Mouse (Mus musculus): ENCODE results near the gene Cox19. TPM values are rescaled to one million over a fixed set of nuclear protein-coding genes. Genes with fewer than 3 reads are reported as not detected.
"Not testable (repeated sequence)": the region's sequence is repeated elsewhere in the genome, so short reads cannot be mapped to it uniquely, and the experiment has no call there.

The Cox19 gene
- polyA plus RNA-seq, 1 experiment from 2014 or later: 131 TPM

GRCm38 (mm10) chr5:139335634-139336033, 15.6 kb downstream of the Cox19 start:
- peaks cover 7% of the 10 kb centered on the region; the same call in 1 of the 2 replicates for H3K27me3 ChIP-seq
- H3K9me3 ChIP-seq: no peaks in the 10 kb centered on the region
- ATAC-seq: peak; percentile 43
- H3K9ac ChIP-seq (replicated peaks): no peak overlapping the region
- no peak overlapping the region for H3K4me3 ChIP-seq (replicated peaks)
- H3K4me1 ChIP-seq (replicated peaks): peaks cover 4% of the 10 kb centered on the region; the same call in 1 of the 2 replicates
- H3K36me3 ChIP-seq: peaks cover 60% of the 10 kb centered on the region
- no peak overlapping the region for H3K4me2 ChIP-seq (replicated peaks)
- 95% methylated on average over 4 of the region's 4 CpGs for WGBS
- H3K27ac ChIP-seq: no peak overlapping the region

- peaks cover 48% of the 10 kb centered on the region for H3K36me3 ChIP-seq
- H3K27ac ChIP-seq; H3K9me3 ChIP-seq; H3K4me3 ChIP-seq (replicated peaks); H3K4me2 ChIP-seq (replicated peaks); ATAC-seq; H3K9ac ChIP-seq (replicated peaks); H3K27me3 ChIP-seq; H3K4me1 ChIP-seq (replicated peaks): not testable (repeated sequence)
- WGBS: 81% methylated on average over 10 of the region's 10 CpGs
Measured at GRCm38 (mm10) chr5:139334394-139334793, 16.8 kb downstream of the Cox19 start.

- Histone ChIP-seq H3K4me1 (replicated peaks) (no peaks in the 10 kb centered on the region), H3K9me3 (no peaks in the 10 kb centered on the region), H3K27me3 (peaks cover 10% of the 10 kb centered on the region; the same call in 1 of the 2 replicates), H3K27ac (no peak overlapping the region), H3K4me3 (replicated peaks) (no peak overlapping the region), H3K4me2 (replicated peaks) (no peak overlapping the region), H3K9ac (replicated peaks) (no peak overlapping the region), H3K36me3 (peaks cover 39% of the 10 kb centered on the region)
- WGBS: 83% methylated on average over 16 of the region's 16 CpGs
- no peak for ATAC-seq
Measured at GRCm38 (mm10) chr5:139333301-139334013, 17.8 kb downstream of the Cox19 start.

- Histone ChIP-seq H3K27me3 (peaks cover 10% of the 10 kb centered on the region; the same call in 1 of the 2 replicates), H3K4me2 (replicated peaks) (no peak overlapping the region), H3K4me3 (replicated peaks) (no peak overlapping the region), H3K4me1 (replicated peaks) (no peaks in the 10 kb centered on the region), H3K9me3 (no peaks in the 10 kb centered on the region), H3K27ac (peak overlapping the region; percentile 1; the same call in 1 of the 2 replicates), H3K9ac (replicated peaks) (no peak overlapping the region), H3K36me3 (peaks cover 31% of the 10 kb centered on the region)
- ATAC-seq: no peak
- 86% methylated on average over 8 of the region's 8 CpGs for WGBS
Measured at GRCm38 (mm10) chr5:139332590-139333272, 18.5 kb downstream of the Cox19 start.

- no peaks in the 10 kb centered on the region for H3K4me1 ChIP-seq (replicated peaks)
- H3K27ac ChIP-seq: no peak overlapping the region
- peaks cover 23% of the 10 kb centered on the region for H3K36me3 ChIP-seq
- no peak overlapping the region for H3K9ac ChIP-seq (replicated peaks)
- H3K4me3 ChIP-seq (replicated peaks): no peak overlapping the region
- no peaks in the 10 kb centered on the region for H3K9me3 ChIP-seq
- peak; percentile 24; the same call in 1 of the 2 replicates for ATAC-seq
- peaks cover 18% of the 10 kb centered on the region for H3K27me3 ChIP-seq
- WGBS: 27% methylated on average over 8 of the region's 8 CpGs
- H3K4me2 ChIP-seq (replicated peaks): no peak overlapping the region
Measured at GRCm38 (mm10) chr5:139331742-139332141, 19.5 kb downstream of the Cox19 start.

- Histone ChIP-seq H3K4me2 (replicated peaks) (no peak overlapping the region), H3K4me3 (replicated peaks) (no peak overlapping the region), H3K27ac (no peak overlapping the region), H3K27me3 (peaks cover 28% of the 10 kb centered on the region), H3K4me1 (replicated peaks) (no peaks in the 10 kb centered on the region; the same call in 1 of the 2 replicates), H3K36me3 (peaks cover 14% of the 10 kb centered on the region), H3K9ac (replicated peaks) (no peak overlapping the region), H3K9me3 (no peaks in the 10 kb centered on the region)
- ATAC-seq: no peak
- WGBS: 77% methylated on average over 7 of the region's 7 CpGs
Measured at GRCm38 (mm10) chr5:139330766-139331165, 20.5 kb downstream of the Cox19 start.

- no peak overlapping the region for H3K9ac ChIP-seq (replicated peaks)
- no peak overlapping the region for H3K27ac ChIP-seq
- WGBS: 73% methylated on average over 7 of the region's 7 CpGs
- H3K4me1 ChIP-seq (replicated peaks): peaks cover 19% of the 10 kb centered on the region
- peaks cover 59% of the 10 kb centered on the region for H3K27me3 ChIP-seq
- no peaks in the 10 kb centered on the region for H3K9me3 ChIP-seq
- no peaks in the 10 kb centered on the region for H3K36me3 ChIP-seq
- no peak for ATAC-seq
- no peak overlapping the region for H3K4me2 ChIP-seq (replicated peaks)
- no peak overlapping the region for H3K4me3 ChIP-seq (replicated peaks)
Measured at GRCm38 (mm10) chr5:139327634-139328020, 23.6 kb downstream of the Cox19 start.

GRCm38 (mm10) chr5:139326986-139327633, 24.1 kb downstream of the Cox19 start:
- WGBS: 79% methylated on average over 7 of the region's 7 CpGs
- H3K9ac ChIP-seq (replicated peaks): no peak overlapping the region
- peaks cover 61% of the 10 kb centered on the region for H3K27me3 ChIP-seq
- H3K4me2 ChIP-seq (replicated peaks): no peak overlapping the region
- no peak for ATAC-seq
- peaks cover 19% of the 10 kb centered on the region for H3K4me1 ChIP-seq (replicated peaks)
- no peaks in the 10 kb centered on the region for H3K9me3 ChIP-seq
- no peaks in the 10 kb centered on the region for H3K36me3 ChIP-seq
- H3K4me3 ChIP-seq (replicated peaks): no peak overlapping the region
- no peak overlapping the region for H3K27ac ChIP-seq

GRCm38 (mm10) chr5:139326111-139326696, 25.0 kb downstream of the Cox19 start:
- WGBS: 66% methylated on average over 13 of the region's 13 CpGs
- no peak for ATAC-seq

GRCm38 (mm10) chr5:139325395-139325966, 25.7 kb downstream of the Cox19 start, which contains the start of gene Adap1:
Gene Adap1 (minus strand): TSS chr5:139325622.
- Histone ChIP-seq H3K36me3 (no peaks in the 10 kb centered on the region), H3K4me3 (replicated peaks) (peak within 1 kb of the TSS; percentile 67), H3K4me1 (replicated peaks) (peaks cover 19% of the 10 kb centered on the region), H3K9me3 (no peaks in the 10 kb centered on the region), H3K9ac (replicated peaks) (peak within 1 kb of the TSS; percentile 82), H3K4me2 (replicated peaks) (peak within 1 kb of the TSS; percentile 91), H3K27ac (peak within 1 kb of the TSS; percentile 39), H3K27me3 (peaks cover 54% of the 10 kb centered on the region)
- ATAC-seq: peak; percentile 90
- WGBS: 3% methylated on average over 57 of the region's 61 CpGs

More at GRCm38 (mm10) chr5:139326111-139326696, 25.0 kb downstream of the Cox19 start:
- Histone ChIP-seq H3K9me3 (no peaks in the 10 kb centered on the region), H3K9ac (replicated peaks) (no peak overlapping the region), H3K4me3 (replicated peaks) (no peak overlapping the region), H3K36me3 (no peaks in the 10 kb centered on the region), H3K4me1 (replicated peaks) (peaks cover 19% of the 10 kb centered on the region), H3K4me2 (replicated peaks) (no peak overlapping the region), H3K27ac (no peak overlapping the region), H3K27me3 (peaks cover 59% of the 10 kb centered on the region)

GRCm38 (mm10) chr5:139324691-139325394, 26.4 kb downstream of the Cox19 start:
- Histone ChIP-seq H3K4me1 (replicated peaks) (peaks cover 19% of the 10 kb centered on the region), H3K9me3 (no peaks in the 10 kb centered on the region), H3K36me3 (no peaks in the 10 kb centered on the region), H3K9ac (replicated peaks) (peak overlapping the region; percentile 82), H3K4me3 (replicated peaks) (peak overlapping the region; percentile 67), H3K27ac (peak overlapping the region; percentile 39), H3K27me3 (peaks cover 54% of the 10 kb centered on the region), H3K4me2 (replicated peaks) (peak overlapping the region; percentile 91)
- WGBS: 2% methylated on average over 62 of the region's 62 CpGs
- ATAC-seq: peak; percentile 75

Measured in midbrain, embryonic 13.5 days (tissue).